Mouse (Mus musculus) cerebellum, adult 2 months (tissue): ENCODE data around the gene Ndrg3.

Experiments
- CTCF ChIP-seq: fragments of 200-500 bp; IDR thresholded peaks from 2 replicates; pipeline ENCODE4 v1.5.1; 2011; ENCODE audit warnings: low read depth, mild to moderate bottlenecking, control low read depth, low read length, moderate library complexity, borderline replicate concordance; ENCODE audit not compliant: insufficient read depth
- POLR2A ChIP-seq: fragments of 200-500 bp; IDR thresholded peaks from 2 replicates; pipeline ENCODE4 v1.6.1; 2011; ENCODE audit warnings: low read length, control low read depth, borderline replicate concordance; ENCODE audit not compliant: insufficient read depth

DNA sequence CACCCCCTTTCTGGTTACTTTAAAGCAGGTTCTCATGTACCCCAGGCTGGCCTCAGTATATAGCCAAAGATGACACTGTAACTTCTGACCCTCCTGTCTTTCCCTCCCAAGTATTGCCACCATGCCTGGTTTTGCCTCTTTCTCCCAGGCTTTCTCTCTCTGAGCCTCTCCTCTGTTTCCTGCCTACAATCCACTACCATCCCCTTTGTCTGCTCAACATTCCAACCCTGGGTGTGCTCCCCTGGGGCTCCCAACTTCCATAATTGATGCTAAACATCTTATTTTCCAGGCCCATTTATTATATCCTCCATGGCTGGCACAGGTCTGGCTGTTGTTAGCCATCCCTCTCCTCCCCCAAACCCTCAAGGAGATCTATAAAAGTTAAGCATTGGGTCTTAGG lies 16.7 kb upstream of the Ndrg3 start:
- TF ChIP-seq CTCF (no peak), POLR2A (no peak)
